Mouse (Mus musculus) kidney, adult 2 months (tissue): ENCODE data around the gene Prkag2.

Experiments
- CTCF ChIP-seq: fragments of 200-500 bp; conservative IDR thresholded peaks from 2 replicates; pipeline ENCODE4 v1.5.1; 2011; ENCODE audit warnings: low read depth, mild to moderate bottlenecking, control low read depth, low read length, moderate library complexity, mixed read lengths; ENCODE audit not compliant: insufficient read depth, insufficient read length
- POLR2A ChIP-seq: fragments of 200-500 bp; IDR thresholded peaks from one replicate; pipeline ENCODE4 v1.6.1; 2011; ENCODE audit warnings: low read depth, low read length, control low read depth

- no peak for TF ChIP-seq CTCF
- no peak for TF ChIP-seq POLR2A
These were observed 19.4 kb downstream of the Prkag2 start for GRCm38 (mm10) chr5:25080994-25081393.
